Mouse (Mus musculus) hindbrain, embryonic 10.5 days (tissue): ENCODE results near the gene Hhat. TPM values are rescaled to one million over a fixed set of nuclear protein-coding genes. Genes with fewer than 3 reads are reported as not detected.

Experiments used
- DNase-seq: peaks from one replicate; pipeline ENCODE4 v3.0.0-alpha.2; 2017; ENCODE audit warnings: low spot score
- H3K27ac ChIP-seq: fragments of 300-500 bp; sonication (generic); 2 replicates; pipeline ENCODE4 v1.5.1; 2016; ENCODE audit warnings: mild to moderate bottlenecking, moderate library complexity
- H3K27me3 ChIP-seq: fragments of 300-500 bp; sonication (generic); 2 replicates; pipeline ENCODE4 v1.6.1; 2016; ENCODE audit warnings: mild to moderate bottlenecking; ENCODE audit not compliant: poor library complexity, insufficient read depth, severe bottlenecking
- H3K36me3 ChIP-seq: fragments of 300-500 bp; sonication (generic); 2 replicates; pipeline ENCODE4 v1.6.1; 2016; ENCODE audit warnings: mild to moderate bottlenecking, moderate library complexity
- H3K4me1 ChIP-seq: fragments of 300-500 bp; sonication (generic); replicated peaks from 2 replicates; pipeline ENCODE4 v1.6.1; 2016; ENCODE audit warnings: mild to moderate bottlenecking
- H3K4me3 ChIP-seq: fragments of 300-500 bp; sonication (generic); 2 replicates; pipeline ENCODE4 v1.5.1; 2016; ENCODE audit warnings: mild to moderate bottlenecking, moderate library complexity
- H3K9me3 ChIP-seq: fragments of 300-500 bp; sonication (generic); 2 replicates; pipeline ENCODE4 v1.6.1; 2016; ENCODE audit warnings: mild to moderate bottlenecking, moderate library complexity
- WGBS: fragments of 180-500 bp; shearing (Covaris S2); methylation state at CpG from one replicate; pipeline ENCODE4 v1.1.7; 2016; 5-methylcytosine and 5-hydroxymethylcytosine counted together
- polyA plus RNA-seq: library from polyadenylated mRNA; unstranded; fragments of >200 nt; fragmentation: Nextera tagmentation; extraction: Ambion mirVana; gene quantifications from 2 replicates; pipeline ENCODE4 v1.2.1, GENCODE M21; 2016

Gene Hhat
- polyA plus RNA-seq, 1 experiment from 2014 or later, result 8.9 TPM

- DNase-seq, result no peak
- Histone ChIP-seq H3K9me3 (peaks cover 5% of the 10 kb centered on the region; the same call in 1 of the 2 replicates), H3K27me3 (no peaks in the 10 kb centered on the region), H3K27ac (no peak overlapping the region), H3K4me1 (0 out of 2 replicates have a peak, but pooled peaks cover 6% of the 10 kb centered on the region), H3K36me3 (no peaks in the 10 kb centered on the region), H3K4me3 (no peak overlapping the region)
- WGBS, result 89% methylated on average over 8 of the region's 8 CpGs
These were observed 70.5 kb downstream of the Hhat start for GRCm38 (mm10) chr1:192700339-192701073.

- DNase-seq, result no peak
- Histone ChIP-seq H3K36me3 (no peaks in the 10 kb centered on the region), H3K9me3 (no peaks in the 10 kb centered on the region), H3K27me3 (no peaks in the 10 kb centered on the region), H3K4me3 (no peak overlapping the region), H3K27ac (no peak overlapping the region), H3K4me1 (0 out of 2 replicates have a peak, but pooled peaks cover 6% of the 10 kb centered on the region)
These were observed 71.9 kb downstream of the Hhat start for GRCm38 (mm10) chr1:192699101-192699500.

- Histone ChIP-seq H3K9me3 (no peaks in the 10 kb centered on the region), H3K36me3 (no peaks in the 10 kb centered on the region), H3K27ac (no peak overlapping the region), H3K4me3 (no peak overlapping the region), H3K27me3 (no peaks in the 10 kb centered on the region), H3K4me1 (peaks cover 13% of the 10 kb centered on the region)
- WGBS, result 90% methylated on average over 1 of the region's 1 CpGs
- no peak for DNase-seq
These were observed 74.6 kb downstream of the Hhat start for GRCm38 (mm10) chr1:192696371-192696863.

GRCm38 (mm10) chr1:192693644-192694043 is 77.4 kb downstream of the Hhat start:
- Histone ChIP-seq H3K4me3 (no peak overlapping the region), H3K9me3 (no peaks in the 10 kb centered on the region), H3K4me1 (peaks cover 13% of the 10 kb centered on the region), H3K27me3 (no peaks in the 10 kb centered on the region), H3K27ac (no peak overlapping the region), H3K36me3 (no peaks in the 10 kb centered on the region)
- 94% methylated on average over 10 of the region's 10 CpGs for WGBS
- no peak for DNase-seq

GRCm38 (mm10) chr1:192692982-192693381 is 78.0 kb downstream of the Hhat start:
- Histone ChIP-seq H3K4me3 (no peak overlapping the region), H3K36me3 (no peaks in the 10 kb centered on the region), H3K4me1 (peaks cover 13% of the 10 kb centered on the region), H3K27me3 (no peaks in the 10 kb centered on the region), H3K9me3 (no peaks in the 10 kb centered on the region), H3K27ac (no peak overlapping the region)
- DNase-seq, result no peak
- WGBS, result 89% methylated on average over 7 of the region's 7 CpGs

GRCm38 (mm10) chr1:192682219-192682951 is 88.6 kb downstream of the Hhat start:
- H3K9me3 ChIP-seq, result no peaks in the 10 kb centered on the region
- H3K27ac ChIP-seq, result no peak overlapping the region
- H3K4me1 ChIP-seq, result no peaks in the 10 kb centered on the region
- WGBS, result 84% methylated on average over 4 of the region's 4 CpGs
- DNase-seq, result no peak
- H3K36me3 ChIP-seq, result no peaks in the 10 kb centered on the region
- no peak overlapping the region for H3K4me3 ChIP-seq
- H3K27me3 ChIP-seq, result no peaks in the 10 kb centered on the region

GRCm38 (mm10) chr1:192677236-192677635 is 93.8 kb downstream of the Hhat start:
- no peak for DNase-seq
- no peak overlapping the region for H3K27ac ChIP-seq
- H3K4me3 ChIP-seq, result no peak overlapping the region
- H3K36me3 ChIP-seq, result peaks cover 6% of the 10 kb centered on the region; the same call in 1 of the 2 replicates
- peaks cover 7% of the 10 kb centered on the region; the same call in 1 of the 2 replicates for H3K4me1 ChIP-seq
- peaks cover 6% of the 10 kb centered on the region; the same call in 1 of the 2 replicates for H3K9me3 ChIP-seq
- H3K27me3 ChIP-seq, result peaks cover 5% of the 10 kb centered on the region; the same call in 1 of the 2 replicates
- WGBS, result 84% methylated on average over 5 of the region's 5 CpGs

- WGBS, result 62% methylated on average over 4 of the region's 4 CpGs
- Histone ChIP-seq H3K9me3 (no peaks in the 10 kb centered on the region), H3K4me1 (peaks cover 5% of the 10 kb centered on the region), H3K27me3 (no peaks in the 10 kb centered on the region; the same call in 1 of the 2 replicates), H3K27ac (no peak overlapping the region), H3K4me3 (no peak overlapping the region), H3K36me3 (peaks cover 7% of the 10 kb centered on the region; the same call in 1 of the 2 replicates)
- DNase-seq, result no peak
These were observed 107.4 kb downstream of the Hhat start for GRCm38 (mm10) chr1:192663608-192664007.

- Histone ChIP-seq H3K27me3 (no peaks in the 10 kb centered on the region; the same call in 1 of the 2 replicates), H3K4me1 (peaks cover 5% of the 10 kb centered on the region), H3K36me3 (peaks cover 7% of the 10 kb centered on the region; the same call in 1 of the 2 replicates), H3K4me3 (no peak overlapping the region), H3K9me3 (no peaks in the 10 kb centered on the region), H3K27ac (no peak overlapping the region)
- 76% methylated on average over 5 of the region's 5 CpGs for WGBS
- no peak for DNase-seq
These were observed 107.9 kb downstream of the Hhat start for GRCm38 (mm10) chr1:192663092-192663491.

- peaks cover 7% of the 10 kb centered on the region; the same call in 1 of the 2 replicates for H3K36me3 ChIP-seq
- DNase-seq, result no peak
- H3K9me3 ChIP-seq, result no peaks in the 10 kb centered on the region
- H3K4me3 ChIP-seq, result no peak overlapping the region
- no peaks in the 10 kb centered on the region; the same call in 1 of the 2 replicates for H3K27me3 ChIP-seq
- no peak overlapping the region for H3K27ac ChIP-seq
- H3K4me1 ChIP-seq, result peaks cover 5% of the 10 kb centered on the region
These were observed 109.4 kb downstream of the Hhat start for GRCm38 (mm10) chr1:192661612-192662011.

GRCm38 (mm10) chr1:192657417-192657816 is 113.6 kb downstream of the Hhat start:
- no peak overlapping the region for H3K4me3 ChIP-seq
- H3K36me3 ChIP-seq, result peaks cover 7% of the 10 kb centered on the region; the same call in 1 of the 2 replicates
- DNase-seq, result no peak
- no peaks in the 10 kb centered on the region for H3K27me3 ChIP-seq
- H3K9me3 ChIP-seq, result no peaks in the 10 kb centered on the region
- no peak overlapping the region for H3K27ac ChIP-seq
- H3K4me1 ChIP-seq, result no peaks in the 10 kb centered on the region
- 87% methylated on average over 6 of the region's 6 CpGs for WGBS

- Histone ChIP-seq H3K4me3 (no peak overlapping the region), H3K4me1 (peaks cover 23% of the 10 kb centered on the region), H3K27me3 (no peaks in the 10 kb centered on the region), H3K9me3 (no peaks in the 10 kb centered on the region), H3K27ac (no peak overlapping the region), H3K36me3 (no peaks in the 10 kb centered on the region)
- no peak for DNase-seq
- WGBS, result 73% methylated on average over 8 of the region's 8 CpGs
These were observed 118.9 kb downstream of the Hhat start for GRCm38 (mm10) chr1:192651981-192652605.
